Mouse (Mus musculus) intestine, embryonic 16.5 days (tissue): Measurements from ENCODE around the gene Abcc1. TPM values are rescaled to one million over a fixed set of nuclear protein-coding genes. Genes with fewer than 3 reads are reported as not detected.

ENCODE experiments used
- ATAC-seq: fragments of 200-750 bp; cut with Nextera tagmentation; 2 replicates; pipeline ENCODE4 v1.8.0; 2017; ENCODE audit warnings: moderate TSS enrichment, moderate library complexity
- H3K27ac ChIP-seq: fragments of 300-500 bp; sonication (generic); 2 replicates; pipeline ENCODE4 v1.5.1; 2014; ENCODE audit warnings: mild to moderate bottlenecking, low read length
- H3K27me3 ChIP-seq: fragments of 300-500 bp; sonication (generic); replicated peaks from 2 replicates; pipeline ENCODE4 v1.6.1; 2014; ENCODE audit warnings: low read length, control low read depth, mixed read lengths; ENCODE audit not compliant: control insufficient read depth, insufficient read depth
- H3K36me3 ChIP-seq: fragments of 300-500 bp; sonication (generic); 2 replicates; pipeline ENCODE4 v1.6.1; 2014; ENCODE audit warnings: low read length, control low read depth; ENCODE audit not compliant: control insufficient read depth, insufficient read depth
- H3K4me1 ChIP-seq: fragments of 300-500 bp; sonication (generic); 2 replicates; pipeline ENCODE4 v1.6.1; 2014; ENCODE audit warnings: low read length, control low read depth, mixed read lengths; ENCODE audit not compliant: control insufficient read depth, insufficient read depth
- H3K4me2 ChIP-seq: fragments of 300-500 bp; sonication (generic); 2 replicates; pipeline ENCODE4 v1.6.1; 2014; ENCODE audit warnings: low read depth, low read length, control low read depth
- H3K4me3 ChIP-seq: fragments of 300-500 bp; sonication (generic); 2 replicates; pipeline ENCODE4 v1.5.1; 2014; ENCODE audit warnings: mild to moderate bottlenecking, low read length
- H3K9ac ChIP-seq: fragments of 300-500 bp; sonication (generic); 2 replicates; pipeline ENCODE4 v1.6.1; 2014; ENCODE audit warnings: low read depth, low read length
- H3K9me3 ChIP-seq: fragments of 300-500 bp; sonication (generic); 2 replicates; pipeline ENCODE4 v1.6.1; 2016; ENCODE audit warnings: low read length, control low read depth; ENCODE audit not compliant: control insufficient read depth
- WGBS: fragments of 180-500 bp; shearing (Covaris S2); extraction: QIAGEN DNeasy Blood & Tissue Kit; methylation state at CpG from one replicate; pipeline ENCODE4 v1.1.7; 2014; 5-methylcytosine and 5-hydroxymethylcytosine counted together
- polyA plus RNA-seq: library from polyadenylated mRNA; unstranded; fragments of >200 nt; fragmentation: Nextera tagmentation; extraction: Ambion mirVana; gene quantifications from 2 replicates; pipeline ENCODE4 v1.2.1, GENCODE M21; 2015

Abcc1 gene
- polyA plus RNA-seq, 1 experiment from 2014 or later: 7.1 TPM

- Histone ChIP-seq H3K4me3 (no peak overlapping the region), H3K9me3 (no peaks in the 10 kb centered on the region), H3K27ac (0 out of 2 replicates have a peak overlapping the region, but pooled peaks have one; percentile 3), H3K36me3 (no peaks in the 10 kb centered on the region), H3K9ac (no peak overlapping the region), H3K27me3 (no peaks in the 10 kb centered on the region), H3K4me1 (peaks cover 7% of the 10 kb centered on the region), H3K4me2 (no peak overlapping the region)
- peak; percentile 39; the same call in 1 of the 2 replicates for ATAC-seq
- 69% methylated on average over 1 of the region's 1 CpGs for WGBS
Measured at GRCm38 (mm10) chr16:14371367-14371766, 10.0 kb downstream of the Abcc1 start.

- WGBS: 39% methylated on average over 1 of the region's 1 CpGs
- Histone ChIP-seq H3K9me3 (no peaks in the 10 kb centered on the region), H3K36me3 (no peaks in the 10 kb centered on the region), H3K27ac (peak overlapping the region; percentile 77), H3K4me3 (no peak overlapping the region), H3K4me2 (peak overlapping the region; percentile 30; the same call in 1 of the 2 replicates), H3K27me3 (no peaks in the 10 kb centered on the region), H3K9ac (no peak overlapping the region), H3K4me1 (peaks cover 7% of the 10 kb centered on the region)
- no peak; the same call in 1 of the 2 replicates for ATAC-seq
Measured at GRCm38 (mm10) chr16:14372382-14372781, 11.0 kb downstream of the Abcc1 start.

GRCm38 (mm10) chr16:14372817-14373301 lies 11.5 kb downstream of the Abcc1 start:
- peak; percentile 47 for ATAC-seq
- no peaks in the 10 kb centered on the region for H3K36me3 ChIP-seq
- H3K27ac ChIP-seq: peak overlapping the region; percentile 77
- H3K27me3 ChIP-seq: no peaks in the 10 kb centered on the region
- peak overlapping the region; percentile 53 for H3K9ac ChIP-seq
- H3K9me3 ChIP-seq: no peaks in the 10 kb centered on the region
- peaks cover 7% of the 10 kb centered on the region for H3K4me1 ChIP-seq
- WGBS: 28% methylated on average over 4 of the region's 4 CpGs
- peak overlapping the region; percentile 30; the same call in 1 of the 2 replicates for H3K4me2 ChIP-seq
- H3K4me3 ChIP-seq: no peak overlapping the region

- WGBS: 83% methylated on average over 1 of the region's 1 CpGs
- no peaks in the 10 kb centered on the region for H3K9me3 ChIP-seq
- no peak overlapping the region for H3K27ac ChIP-seq
- no peak overlapping the region for H3K4me3 ChIP-seq
- H3K27me3 ChIP-seq: no peaks in the 10 kb centered on the region
- H3K36me3 ChIP-seq: no peaks in the 10 kb centered on the region
- H3K4me1 ChIP-seq: peaks cover 7% of the 10 kb centered on the region
- H3K9ac ChIP-seq: no peak overlapping the region
- H3K4me2 ChIP-seq: no peak overlapping the region
- ATAC-seq: no peak
Measured at GRCm38 (mm10) chr16:14375942-14376341, 14.6 kb downstream of the Abcc1 start.

GRCm38 (mm10) chr16:14376352-14376751 lies 15.0 kb downstream of the Abcc1 start:
- WGBS: 76% methylated on average over 2 of the region's 2 CpGs
- no peak overlapping the region for H3K27ac ChIP-seq

GRCm38 (mm10) chr16:14377321-14377720 lies 16.0 kb downstream of the Abcc1 start:
- WGBS: 65% methylated on average over 2 of the region's 2 CpGs
- Histone ChIP-seq H3K36me3 (no peaks in the 10 kb centered on the region), H3K4me1 (peaks cover 7% of the 10 kb centered on the region), H3K27ac (no peak overlapping the region), H3K9me3 (no peaks in the 10 kb centered on the region), H3K27me3 (no peaks in the 10 kb centered on the region), H3K4me3 (no peak overlapping the region), H3K4me2 (no peak overlapping the region), H3K9ac (no peak overlapping the region)
- ATAC-seq: peak; percentile 57

More at GRCm38 (mm10) chr16:14376352-14376751, 15.0 kb downstream of the Abcc1 start:
- ATAC-seq: no peak
- Histone ChIP-seq H3K9ac (no peak overlapping the region), H3K4me3 (no peak overlapping the region), H3K36me3 (no peaks in the 10 kb centered on the region), H3K4me2 (no peak overlapping the region), H3K9me3 (no peaks in the 10 kb centered on the region), H3K4me1 (peaks cover 7% of the 10 kb centered on the region), H3K27me3 (no peaks in the 10 kb centered on the region)

- Histone ChIP-seq H3K27me3 (no peaks in the 10 kb centered on the region), H3K27ac (no peak overlapping the region), H3K36me3 (no peaks in the 10 kb centered on the region), H3K4me1 (no peaks in the 10 kb centered on the region), H3K4me3 (no peak overlapping the region), H3K9me3 (no peaks in the 10 kb centered on the region), H3K4me2 (no peak overlapping the region), H3K9ac (no peak overlapping the region)
- WGBS: 77% methylated on average over 5 of the region's 5 CpGs
- no peak for ATAC-seq
Measured at GRCm38 (mm10) chr16:14378654-14379053, 17.3 kb downstream of the Abcc1 start.

GRCm38 (mm10) chr16:14379888-14380287 lies 18.5 kb downstream of the Abcc1 start:
- no peak overlapping the region for H3K27ac ChIP-seq
- no peak overlapping the region for H3K4me2 ChIP-seq
- no peaks in the 10 kb centered on the region for H3K36me3 ChIP-seq
- 87% methylated on average over 7 of the region's 7 CpGs for WGBS
- H3K4me1 ChIP-seq: no peaks in the 10 kb centered on the region
- no peak for ATAC-seq
- H3K9ac ChIP-seq: no peak overlapping the region
- no peaks in the 10 kb centered on the region for H3K27me3 ChIP-seq
- H3K9me3 ChIP-seq: no peaks in the 10 kb centered on the region
- H3K4me3 ChIP-seq: no peak overlapping the region

- no peaks in the 10 kb centered on the region for H3K27me3 ChIP-seq
- ATAC-seq: no peak
- no peaks in the 10 kb centered on the region for H3K36me3 ChIP-seq
- H3K9ac ChIP-seq: no peak overlapping the region
- H3K4me2 ChIP-seq: no peak overlapping the region
- H3K4me3 ChIP-seq: no peak overlapping the region
- H3K4me1 ChIP-seq: no peaks in the 10 kb centered on the region
- H3K27ac ChIP-seq: no peak overlapping the region
- H3K9me3 ChIP-seq: no peaks in the 10 kb centered on the region
Measured at GRCm38 (mm10) chr16:14381061-14381665, 19.8 kb downstream of the Abcc1 start.

GRCm38 (mm10) chr16:14399303-14399702 lies 37.9 kb downstream of the Abcc1 start:
- ATAC-seq: no peak
- H3K9ac ChIP-seq: no peak overlapping the region
- H3K4me2 ChIP-seq: no peak overlapping the region
- no peak overlapping the region for H3K4me3 ChIP-seq
- WGBS: 94% methylated on average over 4 of the region's 4 CpGs
- no peaks in the 10 kb centered on the region for H3K36me3 ChIP-seq
- H3K27me3 ChIP-seq: no peaks in the 10 kb centered on the region
- no peaks in the 10 kb centered on the region for H3K9me3 ChIP-seq
- H3K4me1 ChIP-seq: no peaks in the 10 kb centered on the region
- H3K27ac ChIP-seq: no peak overlapping the region
